Mouse (Mus musculus): ENCODE measurements around the gene Tppp. TPM values are rescaled to one million over a fixed set of nuclear protein-coding genes. Genes with fewer than 3 reads are reported as not detected.

Tppp gene
- 6.4 and 6.7 TPM in 2 replicates for polyA plus RNA-seq (2015; fragmentation: Nextera tagmentation; extraction: Ambion mirVana)

GRCm38 (mm10) chr13:74008948-74009718 is at the start of gene Tppp:
Gene Tppp, plus strand, starts transcription at chr13:74009407.
- Histone ChIP-seq H3K4me1 (replicated peaks) (peaks cover 18% of the 10 kb centered on the region), H3K27ac (peak within 1 kb of the TSS; percentile 76), H3K27me3 (peaks cover 18% of the 10 kb centered on the region), H3K4me2 (replicated peaks) (peak within 1 kb of the TSS; percentile 90), H3K9me3 (no peaks in the 10 kb centered on the region), H3K36me3 (no peaks in the 10 kb centered on the region), H3K9ac (replicated peaks) (peak within 1 kb of the TSS; percentile 69), H3K4me3 (replicated peaks) (peak within 1 kb of the TSS; percentile 50)
- ATAC-seq = peak; percentile 93
- WGBS = under 1% methylated on average over 56 of the region's 56 CpGs

GRCm38 (mm10) chr13:73960117-73960652 is 49.0 kb upstream of the Tppp start:
- H3K27me3 ChIP-seq = no peaks in the 10 kb centered on the region
- H3K27ac ChIP-seq = no peak overlapping the region
- WGBS = 95% methylated on average over 10 of the region's 10 CpGs

GRCm38 (mm10) chr13:73961177-73961576 is 48.0 kb upstream of the Tppp start:
- peak; percentile 37; the same call in 1 of the 2 replicates for ATAC-seq
- Histone ChIP-seq H3K27me3 (no peaks in the 10 kb centered on the region), H3K27ac (no peak overlapping the region), H3K36me3 (peaks cover 66% of the 10 kb centered on the region), H3K4me2 (replicated peaks) (no peak overlapping the region), H3K4me3 (replicated peaks) (no peak overlapping the region), H3K9me3 (no peaks in the 10 kb centered on the region), H3K4me1 (replicated peaks) (no peaks in the 10 kb centered on the region), H3K9ac (replicated peaks) (no peak overlapping the region)
- 83% methylated on average over 4 of the region's 4 CpGs for WGBS

More at GRCm38 (mm10) chr13:73960117-73960652, 49.0 kb upstream of the Tppp start:
- no peaks in the 10 kb centered on the region for H3K9me3 ChIP-seq
- ATAC-seq = no peak
- no peak overlapping the region for H3K9ac ChIP-seq (replicated peaks)
- peaks cover 76% of the 10 kb centered on the region for H3K36me3 ChIP-seq
- H3K4me2 ChIP-seq (replicated peaks) = no peak overlapping the region
- no peak overlapping the region for H3K4me3 ChIP-seq (replicated peaks)
- no peaks in the 10 kb centered on the region for H3K4me1 ChIP-seq (replicated peaks)

- WGBS = 92% methylated on average over 5 of the region's 5 CpGs
These were observed 45.7 kb upstream of the Tppp start, which contains the start of gene Zdhhc11 for GRCm38 (mm10) chr13:73963551-73963950. Gene Zdhhc11, plus strand, starts transcription at chr13:73963851.

GRCm38 (mm10) chr13:73970545-73971448 is 38.4 kb upstream of the Tppp start:
- H3K9ac ChIP-seq (replicated peaks) = no peak overlapping the region
- peak; percentile 90 for ATAC-seq
- H3K4me1 ChIP-seq (replicated peaks) = no peaks in the 10 kb centered on the region; the same call in 1 of the 2 replicates
- WGBS = 55% methylated on average over 12 of the region's 12 CpGs
- H3K27me3 ChIP-seq = no peaks in the 10 kb centered on the region
- no peaks in the 10 kb centered on the region for H3K36me3 ChIP-seq
- H3K27ac ChIP-seq = no peak overlapping the region
- H3K4me3 ChIP-seq (replicated peaks) = no peak overlapping the region
- no peak overlapping the region for H3K4me2 ChIP-seq (replicated peaks)
- H3K9me3 ChIP-seq = no peaks in the 10 kb centered on the region

More at GRCm38 (mm10) chr13:73963551-73963950, 45.7 kb upstream of the Tppp start, which contains the start of gene Zdhhc11:
- H3K4me3 ChIP-seq (replicated peaks) = no peak within 1 kb of the TSS
- no peaks in the 10 kb centered on the region for H3K9me3 ChIP-seq
- H3K27ac ChIP-seq = no peak within 1 kb of the TSS
- no peak for ATAC-seq
- H3K27me3 ChIP-seq = no peaks in the 10 kb centered on the region
- H3K4me1 ChIP-seq (replicated peaks) = no peaks in the 10 kb centered on the region
- peaks cover 43% of the 10 kb centered on the region for H3K36me3 ChIP-seq
- H3K9ac ChIP-seq (replicated peaks) = no peak within 1 kb of the TSS
- no peak within 1 kb of the TSS for H3K4me2 ChIP-seq (replicated peaks)

GRCm38 (mm10) chr13:73974523-73974922 is 34.7 kb upstream of the Tppp start:
- Histone ChIP-seq H3K4me2 (replicated peaks) (no peak overlapping the region), H3K27me3 (no peaks in the 10 kb centered on the region), H3K36me3 (no peaks in the 10 kb centered on the region), H3K4me3 (replicated peaks) (no peak overlapping the region), H3K4me1 (replicated peaks) (no peaks in the 10 kb centered on the region; the same call in 1 of the 2 replicates), H3K27ac (no peak overlapping the region), H3K9ac (replicated peaks) (no peak overlapping the region), H3K9me3 (no peaks in the 10 kb centered on the region)
- no peak for ATAC-seq
- 91% methylated on average over 3 of the region's 3 CpGs for WGBS

- Histone ChIP-seq H3K9ac (replicated peaks) (no peak overlapping the region), H3K27me3 (no peaks in the 10 kb centered on the region), H3K36me3 (no peaks in the 10 kb centered on the region), H3K4me3 (replicated peaks) (no peak overlapping the region), H3K9me3 (no peaks in the 10 kb centered on the region), H3K27ac (no peak overlapping the region), H3K4me1 (replicated peaks) (no peaks in the 10 kb centered on the region), H3K4me2 (replicated peaks) (no peak overlapping the region)
- 91% methylated on average over 5 of the region's 5 CpGs for WGBS
- ATAC-seq = no peak
These were observed 32.3 kb upstream of the Tppp start for GRCm38 (mm10) chr13:73976935-73977334.

- Histone ChIP-seq H3K27ac (no peak overlapping the region), H3K4me3 (replicated peaks) (no peak overlapping the region), H3K9me3 (no peaks in the 10 kb centered on the region), H3K9ac (replicated peaks) (no peak overlapping the region), H3K4me2 (replicated peaks) (no peak overlapping the region), H3K27me3 (no peaks in the 10 kb centered on the region), H3K36me3 (no peaks in the 10 kb centered on the region), H3K4me1 (replicated peaks) (no peaks in the 10 kb centered on the region)
- no peak for ATAC-seq
- WGBS = 86% methylated on average over 5 of the region's 5 CpGs
These were observed 18.9 kb upstream of the Tppp start for GRCm38 (mm10) chr13:73990325-73990724.

GRCm38 (mm10) chr13:73990761-73991160 is 18.4 kb upstream of the Tppp start:
- no peak overlapping the region for H3K27ac ChIP-seq
- no peaks in the 10 kb centered on the region for H3K4me1 ChIP-seq (replicated peaks)
- no peak overlapping the region for H3K9ac ChIP-seq (replicated peaks)
- no peak overlapping the region for H3K4me3 ChIP-seq (replicated peaks)
- no peak overlapping the region for H3K4me2 ChIP-seq (replicated peaks)
- ATAC-seq = no peak
- H3K9me3 ChIP-seq = no peaks in the 10 kb centered on the region
- no peaks in the 10 kb centered on the region for H3K36me3 ChIP-seq
- 81% methylated on average over 2 of the region's 2 CpGs for WGBS
- no peaks in the 10 kb centered on the region for H3K27me3 ChIP-seq

GRCm38 (mm10) chr13:73991267-73991666 is 17.9 kb upstream of the Tppp start:
- no peaks in the 10 kb centered on the region for H3K36me3 ChIP-seq
- no peak for ATAC-seq
- no peaks in the 10 kb centered on the region for H3K4me1 ChIP-seq (replicated peaks)
- no peak overlapping the region for H3K9ac ChIP-seq (replicated peaks)
- H3K27me3 ChIP-seq = no peaks in the 10 kb centered on the region
- H3K4me2 ChIP-seq (replicated peaks) = no peak overlapping the region
- no peak overlapping the region for H3K4me3 ChIP-seq (replicated peaks)
- WGBS = 83% methylated on average over 5 of the region's 5 CpGs
- no peaks in the 10 kb centered on the region for H3K9me3 ChIP-seq
- H3K27ac ChIP-seq = no peak overlapping the region

GRCm38 (mm10) chr13:73996456-73996855 is 12.8 kb upstream of the Tppp start:
- no peak overlapping the region for H3K9ac ChIP-seq (replicated peaks)
- H3K4me2 ChIP-seq (replicated peaks) = no peak overlapping the region
- H3K9me3 ChIP-seq = no peaks in the 10 kb centered on the region
- no peaks in the 10 kb centered on the region for H3K4me1 ChIP-seq (replicated peaks)
- 88% methylated on average over 4 of the region's 4 CpGs for WGBS
- H3K27ac ChIP-seq = no peak overlapping the region
- no peak overlapping the region for H3K4me3 ChIP-seq (replicated peaks)
- no peak for ATAC-seq
- no peaks in the 10 kb centered on the region for H3K36me3 ChIP-seq
- H3K27me3 ChIP-seq = no peaks in the 10 kb centered on the region

- ATAC-seq = no peak
- H3K4me3 ChIP-seq (replicated peaks) = no peak overlapping the region
- no peak overlapping the region for H3K4me2 ChIP-seq (replicated peaks)
- H3K27me3 ChIP-seq = no peaks in the 10 kb centered on the region
- no peak overlapping the region for H3K9ac ChIP-seq (replicated peaks)
- no peaks in the 10 kb centered on the region for H3K4me1 ChIP-seq (replicated peaks)
- no peak overlapping the region for H3K27ac ChIP-seq
- no peaks in the 10 kb centered on the region for H3K36me3 ChIP-seq
- no peaks in the 10 kb centered on the region for H3K9me3 ChIP-seq
These were observed 8.7 kb upstream of the Tppp start for GRCm38 (mm10) chr13:74000519-74000918.

All from midbrain, embryonic 13.5 days (tissue).